Mouse (Mus musculus) forebrain, embryonic 12.5 days (tissue): ENCODE results near the gene Nr2c2. TPM values are rescaled to one million over a fixed set of nuclear protein-coding genes. Genes with fewer than 3 reads are reported as not detected.

ENCODE experiments used
- ATAC-seq: fragments of 200-750 bp; cut with Nextera tagmentation; 2 replicates; pipeline ENCODE4 v1.8.0; 2017; ENCODE audit warnings: moderate TSS enrichment; ENCODE audit not compliant: low FRiP score
- H3K27ac ChIP-seq: fragments of 300-500 bp; sonication (generic); 2 replicates; pipeline ENCODE4 v1.5.1; 2016; ENCODE audit warnings: mild to moderate bottlenecking
- H3K27me3 ChIP-seq: fragments of 300-500 bp; sonication (generic); 2 replicates; pipeline ENCODE4 v1.6.1; 2016; ENCODE audit warnings: mild to moderate bottlenecking
- H3K36me3 ChIP-seq: fragments of 300-500 bp; sonication (generic); replicated peaks from 2 replicates; pipeline ENCODE4 v1.6.1; 2016; ENCODE audit warnings: mild to moderate bottlenecking
- H3K4me1 ChIP-seq: fragments of 300-500 bp; sonication (generic); 2 replicates; pipeline ENCODE4 v1.6.1; 2016
- H3K4me2 ChIP-seq: fragments of 300-500 bp; sonication (generic); 2 replicates; pipeline ENCODE4 v1.6.1; 2016; ENCODE audit warnings: mild to moderate bottlenecking, moderate library complexity
- H3K4me3 ChIP-seq: fragments of 300-500 bp; sonication (generic); replicated peaks from 2 replicates; pipeline ENCODE4 v1.5.1; 2016; ENCODE audit warnings: mild to moderate bottlenecking
- H3K9ac ChIP-seq: fragments of 300-500 bp; sonication (generic); 2 replicates; pipeline ENCODE4 v1.6.1; 2016; ENCODE audit warnings: mild to moderate bottlenecking
- H3K9me3 ChIP-seq: fragments of 300-500 bp; sonication (generic); 2 replicates; pipeline ENCODE4 v1.6.1; 2016
- WGBS: fragments of 180-500 bp; shearing (Covaris S2); methylation state at CpG from one replicate; pipeline ENCODE4 v1.1.7; 2016; 5-methylcytosine and 5-hydroxymethylcytosine counted together
- polyA plus RNA-seq: library from polyadenylated mRNA; unstranded; fragments of >200 nt; fragmentation: Nextera tagmentation; extraction: Ambion mirVana; gene quantifications from 2 replicates; pipeline ENCODE4 v1.2.1, GENCODE M21; 2016

The Nr2c2 gene
- polyA plus RNA-seq, 1 experiment from 2014 or later, result 36.0 TPM

DNA sequence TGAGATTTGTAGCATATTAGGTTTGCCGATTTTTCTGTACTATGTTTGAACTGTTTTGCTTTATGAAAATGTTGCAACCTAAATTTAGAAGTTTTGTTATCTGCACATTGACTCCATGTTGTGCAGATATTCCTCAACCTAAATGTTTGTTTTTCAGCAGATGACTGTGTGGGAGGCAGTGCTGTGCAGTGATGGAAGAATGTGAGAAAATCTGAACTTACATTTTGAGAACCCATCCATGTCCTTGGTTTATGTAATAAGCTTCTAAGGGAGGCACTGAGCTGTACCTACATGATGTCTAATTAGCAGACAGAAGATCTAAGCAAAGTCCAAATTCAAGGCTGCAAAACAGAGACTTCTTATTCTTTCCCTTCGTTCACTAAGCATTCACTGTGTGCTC, 42.4 kb downstream of the Nr2c2 start:
- Histone ChIP-seq H3K4me1 (0 out of 2 replicates have a peak, but pooled peaks cover 4% of the 10 kb centered on the region), H3K4me2 (no peak overlapping the region), H3K9me3 (no peaks in the 10 kb centered on the region), H3K27ac (no peak overlapping the region), H3K4me3 (no peak overlapping the region), H3K27me3 (no peaks in the 10 kb centered on the region), H3K36me3 (0 out of 2 replicates have a peak, but pooled peaks cover 4% of the 10 kb centered on the region), H3K9ac (no peak overlapping the region)
- 99% methylated on average over 2 of the region's 2 CpGs for WGBS
- no peak for ATAC-seq

DNA sequence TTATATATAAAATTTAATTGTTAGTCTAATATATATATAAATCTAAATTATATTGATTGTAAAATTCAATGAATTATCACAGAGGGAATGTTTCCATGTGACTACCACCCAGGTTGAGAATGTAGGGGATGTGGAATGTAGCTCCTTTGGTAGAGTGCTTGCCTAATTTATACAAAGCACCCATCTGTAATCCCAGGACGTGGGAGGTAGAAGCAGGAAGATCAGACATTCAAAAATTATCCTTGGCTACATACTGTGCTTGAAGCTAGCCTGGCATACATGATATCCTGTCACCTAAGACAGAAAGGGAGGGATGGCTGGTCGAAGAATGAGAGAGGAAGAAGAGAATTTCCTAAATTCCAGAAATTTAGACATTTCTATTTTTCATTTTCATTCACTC, 45.2 kb downstream of the Nr2c2 start:
- Histone ChIP-seq H3K9me3 (no peaks in the 10 kb centered on the region), H3K4me1 (0 out of 2 replicates have a peak, but pooled peaks cover 4% of the 10 kb centered on the region), H3K36me3 (peaks cover 13% of the 10 kb centered on the region), H3K27ac (no peak overlapping the region), H3K4me3 (no peak overlapping the region), H3K9ac (no peak overlapping the region), H3K27me3 (no peaks in the 10 kb centered on the region), H3K4me2 (no peak overlapping the region)
- ATAC-seq, result no peak
- 77% methylated on average over 2 of the region's 2 CpGs for WGBS

DNA sequence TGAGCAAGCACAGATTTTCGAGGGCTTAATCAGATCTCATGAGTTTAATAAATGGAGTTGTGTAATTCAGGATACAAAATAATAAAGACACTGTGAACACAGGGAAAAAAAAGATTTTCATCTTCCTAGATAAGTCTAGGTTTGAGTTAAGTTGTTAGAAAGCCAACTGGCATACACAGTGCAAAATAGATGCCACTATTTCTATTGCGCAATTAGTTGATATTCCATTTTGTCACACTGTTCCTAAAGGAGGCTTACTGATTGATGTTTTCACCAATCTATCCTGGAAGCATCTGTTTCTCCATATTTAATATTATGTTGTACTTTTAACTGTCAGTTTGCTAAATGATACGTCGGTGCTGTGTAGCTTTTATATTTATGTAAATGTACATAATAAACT, 54.7 kb downstream of the Nr2c2 start:
- Histone ChIP-seq H3K9ac (no peak overlapping the region), H3K4me3 (no peak overlapping the region), H3K4me2 (no peak overlapping the region), H3K27ac (no peak overlapping the region), H3K36me3 (peaks cover 44% of the 10 kb centered on the region), H3K9me3 (no peaks in the 10 kb centered on the region), H3K27me3 (no peaks in the 10 kb centered on the region), H3K4me1 (no peaks in the 10 kb centered on the region)
- no peak for ATAC-seq
- 96% methylated on average over 4 of the region's 4 CpGs for WGBS

DNA sequence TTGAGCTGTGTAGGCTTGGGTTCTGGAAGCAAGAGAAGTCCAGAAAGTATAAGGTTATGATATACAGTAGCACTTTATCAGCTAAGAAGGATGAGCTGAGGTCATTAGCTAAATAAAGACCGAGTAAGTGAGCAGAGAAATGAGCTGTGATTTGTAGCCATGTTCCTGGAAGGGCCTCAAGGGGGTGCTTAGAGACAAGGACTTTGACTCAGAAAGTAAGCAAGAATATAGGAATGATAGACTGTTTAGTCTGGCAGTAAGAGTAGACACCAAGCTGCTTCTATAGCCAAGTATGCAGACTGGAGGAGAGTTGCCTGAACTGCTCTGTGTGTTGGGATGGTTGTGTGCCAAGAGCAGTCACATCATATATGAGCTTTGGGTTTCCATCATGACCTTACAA, 62.6 kb downstream of the Nr2c2 start:
- peaks cover 86% of the 10 kb centered on the region for H3K36me3 ChIP-seq
- no peaks in the 10 kb centered on the region for H3K9me3 ChIP-seq
- H3K27me3 ChIP-seq, result no peaks in the 10 kb centered on the region
- WGBS, result 89% methylated on average over 1 of the region's 1 CpGs
- no peaks in the 10 kb centered on the region for H3K4me1 ChIP-seq
- H3K4me2 ChIP-seq, result no peak overlapping the region
- H3K27ac ChIP-seq, result no peak overlapping the region
- no peak overlapping the region for H3K4me3 ChIP-seq
- no peak for ATAC-seq
- no peak overlapping the region for H3K9ac ChIP-seq

DNA sequence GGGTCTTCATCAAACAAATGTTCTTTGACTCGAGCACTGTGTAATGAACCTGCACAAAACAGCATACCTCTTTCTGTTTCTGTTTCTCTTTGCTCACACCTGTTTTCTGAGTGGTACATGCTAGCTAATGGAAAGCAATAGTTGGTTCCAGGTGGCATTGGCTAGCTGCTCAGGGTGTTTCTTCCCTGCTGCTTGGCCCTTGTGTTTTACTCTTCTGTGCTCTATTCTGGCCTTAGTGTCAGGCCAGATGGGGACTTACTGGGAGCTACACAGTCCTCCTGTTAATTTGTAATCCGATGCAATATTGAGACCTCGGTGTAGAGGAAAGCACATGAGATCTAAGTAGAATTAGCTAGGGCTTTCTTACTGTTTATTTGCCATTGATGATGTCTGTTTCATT, 67.6 kb downstream of the Nr2c2 start:
- WGBS, result 89% methylated on average over 3 of the region's 3 CpGs
- Histone ChIP-seq H3K27ac (no peak overlapping the region), H3K36me3 (peaks cover 97% of the 10 kb centered on the region), H3K9me3 (no peaks in the 10 kb centered on the region), H3K9ac (no peak overlapping the region), H3K4me3 (no peak overlapping the region), H3K27me3 (no peaks in the 10 kb centered on the region), H3K4me2 (no peak overlapping the region), H3K4me1 (peaks cover 2% of the 10 kb centered on the region; the same call in 1 of the 2 replicates)
- no peak for ATAC-seq

DNA sequence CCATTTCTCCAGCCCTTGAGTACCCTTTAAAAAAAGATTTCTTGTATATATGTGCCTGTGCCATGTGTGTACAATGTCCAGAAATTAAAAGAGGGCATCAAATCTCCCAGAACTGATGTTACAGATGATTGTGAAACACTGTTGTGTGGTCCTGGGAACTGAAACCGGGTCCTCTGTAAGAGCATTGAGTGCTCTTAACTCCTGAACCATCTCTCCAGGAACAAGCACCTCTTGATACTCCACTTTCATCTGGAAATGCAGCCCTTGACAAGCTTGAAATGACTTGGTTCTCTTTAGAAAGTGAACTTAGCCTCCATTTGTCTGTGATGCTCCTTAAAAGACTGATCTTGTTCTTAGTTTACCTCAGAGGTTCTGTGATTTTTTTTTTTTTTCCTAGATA, 71.5 kb downstream of the Nr2c2 start:
- Histone ChIP-seq H3K4me2 (no peak overlapping the region), H3K36me3 (peaks cover 93% of the 10 kb centered on the region), H3K4me3 (no peak overlapping the region), H3K27me3 (no peaks in the 10 kb centered on the region), H3K4me1 (peaks cover 2% of the 10 kb centered on the region; the same call in 1 of the 2 replicates), H3K9me3 (no peaks in the 10 kb centered on the region), H3K27ac (no peak overlapping the region), H3K9ac (no peak overlapping the region)
- WGBS, result 94% methylated on average over 1 of the region's 1 CpGs
- no peak for ATAC-seq

DNA sequence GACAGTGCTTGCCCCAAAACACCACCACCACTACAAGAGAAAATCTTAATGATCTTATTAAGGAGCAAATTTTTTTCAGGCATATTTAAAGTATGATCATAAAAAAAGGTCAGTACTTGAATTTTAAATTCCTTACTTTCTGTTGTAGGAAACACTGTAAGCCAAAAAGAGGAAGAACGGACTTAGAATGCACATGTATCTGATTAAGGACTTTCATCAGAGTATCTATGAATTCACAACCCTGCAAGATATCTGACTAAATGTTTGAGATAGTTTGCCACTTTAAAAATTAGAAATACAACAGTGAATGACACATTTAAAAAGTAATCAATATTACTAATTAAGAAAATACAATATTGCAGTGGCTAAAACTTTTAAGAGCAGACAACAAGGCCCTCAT, 85.3 kb downstream of the Nr2c2 start:
- H3K4me1 ChIP-seq, result no peaks in the 10 kb centered on the region
- H3K9me3 ChIP-seq, result 0 out of 2 replicates have a peak, but pooled peaks cover 4% of the 10 kb centered on the region
- ATAC-seq, result no peak
- 96% methylated on average over 1 of the region's 1 CpGs for WGBS
- no peaks in the 10 kb centered on the region for H3K27me3 ChIP-seq
- H3K4me3 ChIP-seq, result no peak overlapping the region
- no peak overlapping the region for H3K4me2 ChIP-seq
- H3K27ac ChIP-seq, result no peak overlapping the region
- peaks cover 72% of the 10 kb centered on the region for H3K36me3 ChIP-seq
- no peak overlapping the region for H3K9ac ChIP-seq

DNA sequence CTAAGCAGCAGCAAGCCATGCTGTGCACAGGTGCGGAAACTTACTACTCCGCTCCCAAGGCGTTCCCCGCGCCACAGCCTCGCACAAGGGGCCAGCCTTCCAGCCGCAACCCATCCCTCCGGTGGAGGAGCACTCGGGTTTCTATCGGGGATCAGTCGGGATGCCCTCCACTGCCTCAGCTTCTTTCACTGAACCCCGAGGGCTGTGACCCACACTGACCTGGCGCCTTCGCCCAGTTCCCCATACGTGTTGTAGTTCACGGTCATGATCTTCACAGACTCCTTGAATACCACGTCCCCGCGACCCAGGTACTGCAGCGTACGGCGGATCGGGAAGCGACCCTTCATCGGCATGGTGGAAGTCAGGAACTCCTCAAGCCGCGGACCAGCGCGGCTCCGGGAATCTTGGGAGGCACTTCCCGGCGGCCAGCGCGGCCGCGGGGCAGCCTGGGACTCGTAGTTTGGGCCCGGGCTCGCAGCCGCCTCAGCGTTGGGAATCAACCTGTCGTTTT, 92.5 kb downstream of the Nr2c2 start, which contains the start of gene Mrps25:
Gene Mrps25, minus strand, starts transcription at position 413 of the 511 bp plus-strand sequence.
- Histone ChIP-seq H3K9ac (peak within 1 kb of the TSS; percentile 79), H3K27ac (peak within 1 kb of the TSS; percentile 32; the same call in 1 of the 2 replicates), H3K4me3 (peak within 1 kb of the TSS; percentile 73), H3K27me3 (no peaks in the 10 kb centered on the region), H3K9me3 (0 out of 2 replicates have a peak, but pooled peaks cover 4% of the 10 kb centered on the region), H3K4me1 (peaks cover 15% of the 10 kb centered on the region), H3K36me3 (peaks cover 37% of the 10 kb centered on the region), H3K4me2 (peak within 1 kb of the TSS; percentile 80)
- WGBS, result under 1% methylated on average over 42 of the region's 42 CpGs
- ATAC-seq, result peak; percentile 94

DNA sequence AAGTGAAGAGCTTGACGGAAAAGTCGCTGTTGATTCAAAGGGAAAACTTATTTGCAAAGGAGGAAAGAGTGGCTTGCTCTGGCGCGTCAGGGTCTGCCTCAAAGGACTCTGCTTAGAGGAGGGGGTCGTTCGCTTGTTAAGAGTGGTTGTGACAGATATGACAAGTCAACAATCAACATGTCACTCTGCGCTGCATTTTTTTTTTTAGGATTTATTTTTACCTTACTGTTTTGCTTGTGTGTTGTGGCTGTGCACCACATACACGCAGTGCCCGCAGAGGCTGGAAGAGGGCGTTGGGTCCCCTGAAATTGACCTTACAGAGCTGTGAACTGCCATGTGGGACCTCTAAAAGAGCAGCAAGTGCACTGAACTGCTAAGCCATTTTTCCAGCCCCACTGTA, 93.0 kb downstream of the Nr2c2 start:
- H3K4me1 ChIP-seq, result peaks cover 15% of the 10 kb centered on the region
- peaks cover 37% of the 10 kb centered on the region for H3K36me3 ChIP-seq
- 0 out of 2 replicates have a peak, but pooled peaks cover 1% of the 10 kb centered on the region for H3K9me3 ChIP-seq
- H3K9ac ChIP-seq, result peak overlapping the region; percentile 79
- peak overlapping the region; percentile 80 for H3K4me2 ChIP-seq
- peak overlapping the region; percentile 73 for H3K4me3 ChIP-seq
- whole genome bisulfite sequencing, result 4% methylated on average over 10 of the region's 10 CpGs
- H3K27me3 ChIP-seq, result no peaks in the 10 kb centered on the region
- ATAC-seq, result peak; percentile 77
- H3K27ac ChIP-seq, result peak overlapping the region; percentile 32; the same call in 1 of the 2 replicates

DNA sequence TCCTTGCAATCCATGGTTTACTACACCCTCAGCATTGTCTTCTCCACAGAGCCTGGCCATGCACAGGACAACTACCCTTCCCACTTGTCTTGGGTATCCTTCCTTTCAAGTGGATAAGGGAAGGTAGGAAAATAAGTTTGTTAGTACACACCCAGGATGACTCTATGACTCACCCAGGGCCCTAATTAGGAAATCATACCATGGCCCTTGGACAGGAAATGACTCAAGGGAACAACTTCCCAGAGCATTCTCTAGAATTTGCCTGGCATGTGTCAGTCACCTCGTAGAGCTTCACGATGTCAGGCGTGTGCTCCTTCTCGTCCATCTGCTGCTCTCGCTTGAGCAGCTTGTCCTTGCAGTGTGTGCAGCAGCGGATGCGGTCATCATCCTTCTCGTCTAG, 108.2 kb downstream of the Nr2c2 start:
- no peak for ATAC-seq
- H3K4me3 ChIP-seq, result no peak overlapping the region
- H3K4me2 ChIP-seq, result no peak overlapping the region
- H3K27ac ChIP-seq, result no peak overlapping the region
- H3K9me3 ChIP-seq, result no peaks in the 10 kb centered on the region
- no peaks in the 10 kb centered on the region for H3K4me1 ChIP-seq
- 90% methylated on average over 8 of the region's 8 CpGs for WGBS
- no peaks in the 10 kb centered on the region for H3K27me3 ChIP-seq
- peaks cover 75% of the 10 kb centered on the region for H3K36me3 ChIP-seq
- no peak overlapping the region for H3K9ac ChIP-seq

DNA sequence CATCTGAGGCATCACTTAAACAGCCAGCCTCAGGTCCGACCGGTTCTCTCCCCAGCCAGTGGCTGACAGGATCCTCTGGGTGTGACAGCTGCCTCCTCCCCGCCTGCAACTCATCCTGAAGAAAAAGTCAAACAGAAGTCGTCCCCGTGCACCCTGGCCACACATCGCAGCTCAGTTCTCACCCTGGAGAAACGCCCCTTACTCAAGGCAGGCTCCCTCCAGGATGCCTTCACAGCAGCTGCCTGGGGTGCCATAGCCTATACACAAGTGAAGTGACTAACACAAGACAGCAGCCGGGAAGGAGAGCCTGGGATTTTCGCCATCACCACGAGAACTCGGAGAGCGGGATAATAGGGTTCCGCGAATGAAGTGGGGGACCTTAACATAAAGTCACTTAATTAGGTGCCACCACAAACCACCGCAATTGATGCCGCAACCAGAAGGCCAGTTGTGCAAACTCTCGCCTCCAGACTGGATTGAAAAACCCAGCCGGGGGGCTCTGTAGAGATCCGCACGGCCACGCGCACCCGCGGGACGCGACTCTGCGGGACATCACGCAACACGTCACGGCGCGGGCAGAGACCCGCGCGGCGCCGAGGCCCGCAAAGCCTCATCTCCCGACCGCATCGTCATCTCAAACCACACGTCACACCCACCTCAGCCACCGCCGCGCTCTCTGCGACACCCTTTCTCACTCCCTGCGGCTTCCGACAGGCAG, 123.0 kb downstream of the Nr2c2 start:
- peaks cover 20% of the 10 kb centered on the region; the same call in 1 of the 2 replicates for H3K27me3 ChIP-seq
- WGBS, result under 1% methylated on average over 48 of the region's 48 CpGs
- H3K4me3 ChIP-seq, result peak overlapping the region; percentile 78
- H3K9ac ChIP-seq, result peak overlapping the region; percentile 88
- H3K36me3 ChIP-seq, result 0 out of 2 replicates have a peak, but pooled peaks cover 3% of the 10 kb centered on the region
- H3K9me3 ChIP-seq, result no peaks in the 10 kb centered on the region
- ATAC-seq, result peak; percentile 71
- H3K4me2 ChIP-seq, result peak overlapping the region; percentile 94
- peak overlapping the region; percentile 80 for H3K27ac ChIP-seq
- H3K4me1 ChIP-seq, result peaks cover 12% of the 10 kb centered on the region

DNA sequence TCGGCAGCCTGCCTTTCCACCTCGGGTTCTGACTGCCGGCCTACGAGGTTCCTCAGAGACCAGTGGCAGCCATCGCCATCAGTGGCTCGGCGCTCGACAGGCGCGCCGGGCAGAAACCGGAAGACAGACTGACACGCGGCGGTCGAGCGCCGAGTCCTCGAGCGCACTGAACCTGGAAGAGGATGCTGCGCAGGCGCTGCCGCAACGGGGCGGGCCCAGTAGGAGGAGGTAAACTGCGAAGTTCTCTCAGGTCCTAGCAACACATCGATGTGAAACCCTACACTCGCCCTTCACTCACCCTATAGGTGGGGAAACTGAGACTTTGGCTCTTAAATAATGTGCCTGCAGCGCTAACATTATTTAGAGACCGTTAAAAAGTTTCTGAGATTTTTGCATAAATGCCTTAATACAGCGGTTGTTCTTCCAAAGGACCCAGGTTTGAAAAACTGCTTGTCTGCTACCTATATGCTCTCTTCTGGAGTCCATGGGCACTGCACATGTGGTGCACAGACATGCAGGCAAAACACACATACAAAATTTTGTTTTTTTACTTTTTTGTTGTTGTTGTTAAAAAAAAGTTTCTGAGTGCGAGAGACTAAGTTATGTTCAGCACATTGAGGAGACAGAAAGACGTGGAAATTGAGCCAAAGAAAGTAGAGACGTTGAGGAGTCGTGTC, 123.7 kb downstream of the Nr2c2 start, which contains the start of gene Rbsn:
Gene Rbsn, minus strand, starts transcription at position 153 of the 677 bp plus-strand sequence.
- peak within 1 kb of the TSS; percentile 88 for H3K9ac ChIP-seq
- H3K36me3 ChIP-seq, result no peaks in the 10 kb centered on the region
- WGBS, result 10% methylated on average over 35 of the region's 35 CpGs
- peaks cover 20% of the 10 kb centered on the region; the same call in 1 of the 2 replicates for H3K27me3 ChIP-seq
- peaks cover 12% of the 10 kb centered on the region for H3K4me1 ChIP-seq
- peak within 1 kb of the TSS; percentile 78 for H3K4me3 ChIP-seq
- H3K27ac ChIP-seq, result peak within 1 kb of the TSS; percentile 80
- no peaks in the 10 kb centered on the region for H3K9me3 ChIP-seq
- ATAC-seq, result peak; percentile 95
- peak within 1 kb of the TSS; percentile 94 for H3K4me2 ChIP-seq
